Comparison of ENCODE assay signal across 7 mouse cellular contexts in genomic region chr3:104706951-104707771, GRCm38 (mm10).
A peak's percentile ranks its signal among the peaks of the same experiment; 100 is the strongest.
DNase-seq lines count a peak whose midpoint lies in the region; ATAC-seq and TF ChIP-seq lines count a peak whose summit lies in the region.
"Not testable (repeated sequence)": the region's sequence is repeated elsewhere in the genome, so short reads cannot be mapped to it uniquely, and the experiment has no call there.

No protein-coding gene starts in this region.

- not testable (repeated sequence) for H3K4me3 ChIP-seq in forebrain, embryonic 13.5 days; heart, embryonic 16.5 days (ENCODE audit: low read length); intestine, postnatal 0 days (ENCODE audit: low read depth, low read length); liver, embryonic 11.5 days (ENCODE audit: low read depth, low read length)

- not testable (repeated sequence) for H3K36me3 ChIP-seq in forebrain, embryonic 13.5 days (ENCODE audit: poor library complexity, severe bottlenecking); heart, embryonic 16.5 days (ENCODE audit: control insufficient read depth, insufficient read depth); intestine, postnatal 0 days (ENCODE audit: control insufficient read depth, insufficient read depth); liver, embryonic 11.5 days (ENCODE audit: control insufficient read depth, insufficient read depth, low read length)

- DNase-seq in adrenal gland, postnatal 10 days, result peak; percentile 54
- not testable (repeated sequence) for DNase-seq in liver, embryonic 11.5 days (ENCODE audit: low spot score)

- H3K9ac ChIP-seq in forebrain, embryonic 13.5 days; heart, embryonic 16.5 days (ENCODE audit: low read length); intestine, postnatal 0 days (ENCODE audit: low read depth, low read length); liver, embryonic 11.5 days (ENCODE audit: low read depth, low read length): not testable (repeated sequence)

- not testable (repeated sequence) for H3K9me3 ChIP-seq in forebrain, embryonic 13.5 days (replicated peaks); heart, embryonic 16.5 days (replicated peaks; ENCODE audit: control insufficient read depth, low read length); intestine, postnatal 0 days (ENCODE audit: control insufficient read depth); liver, embryonic 11.5 days (ENCODE audit: control insufficient read depth, low read length)

- not testable (repeated sequence) for H3K27me3 ChIP-seq in forebrain, embryonic 13.5 days; heart, embryonic 16.5 days (ENCODE audit: control insufficient read depth, insufficient read depth, low read length); intestine, postnatal 0 days (replicated peaks; ENCODE audit: control insufficient read depth, insufficient read depth, low read length); liver, embryonic 11.5 days (replicated peaks; ENCODE audit: control insufficient read depth, insufficient read depth, low read length)

- 0 out of 2 replicates have a peak, but pooled peaks have one; percentile 16 for ATAC-seq in forebrain, embryonic 13.5 days
- ATAC-seq in heart, embryonic 16.5 days (replicated peaks; ENCODE audit: extremely low read depth, insufficient read depth, low FRiP score), result peak; percentile 77
- peak; percentile 55 for ATAC-seq in intestine, postnatal 0 days
- peak; percentile 75 for ATAC-seq in liver, embryonic 11.5 days (replicated peaks; ENCODE audit: low FRiP score)
- ATAC-seq in megakaryocyte progenitor cell, adult 5-6 weeks (replicated peaks; ENCODE audit: poor library complexity), result peak; percentile 96
- peak; percentile 41; the same call in 1 of the 2 replicates for ATAC-seq in neutrophil, adult 5-6 weeks (ENCODE audit: extremely low read depth, insufficient number of reproducible peaks, low FRiP score, poor library complexity, severe bottlenecking)

- 77% methylated on average over 6 of the region's 6 CpGs for WGBS in forebrain, embryonic 13.5 days
- 62% methylated on average over 6 of the region's 6 CpGs for WGBS in heart, embryonic 16.5 days
- 61% methylated on average over 6 of the region's 6 CpGs for WGBS in intestine, postnatal 0 days
- WGBS in liver, embryonic 11.5 days, result 56% methylated on average over 6 of the region's 6 CpGs

- H3K4me1 ChIP-seq in forebrain, embryonic 13.5 days; intestine, postnatal 0 days (replicated peaks; ENCODE audit: control insufficient read depth, insufficient read depth, low read length); liver, embryonic 11.5 days (replicated peaks; ENCODE audit: control insufficient read depth, insufficient read depth, low read length): not testable (repeated sequence)
- H3K4me1 ChIP-seq in heart, embryonic 16.5 days (ENCODE audit: control insufficient read depth, insufficient read depth, low read length), result peaks cover 12% of the 10 kb centered on the region

- H3K4me2 ChIP-seq in forebrain, embryonic 13.5 days; heart, embryonic 16.5 days (ENCODE audit: low read depth, low read length); intestine, postnatal 0 days (replicated peaks; ENCODE audit: low read depth); liver, embryonic 11.5 days: not testable (repeated sequence)

- not testable (repeated sequence) for TF ChIP-seq CTCF in intestine, postnatal 0 days (IDR thresholded peaks at IDR 0.05; ENCODE audit: low read depth)

- H3K27ac ChIP-seq in forebrain, embryonic 13.5 days; heart, embryonic 16.5 days (ENCODE audit: low read length); intestine, postnatal 0 days (ENCODE audit: low read depth, low read length); liver, embryonic 11.5 days (ENCODE audit: low read depth, low read length): not testable (repeated sequence)

Comparison
In these comparisons a context has a peak if more than half of its experiments do, and no peak if none do; other contexts are left out.
1. ATAC-seq: peak in every context shown above with its lines; median percentile 96 in megakaryocyte progenitor cell, adult 5-6 weeks; 77 in heart, embryonic 16.5 days; 75 in liver, embryonic 11.5 days; 55 in intestine, postnatal 0 days; 41 in neutrophil, adult 5-6 weeks; 16 in forebrain, embryonic 13.5 days.